12 mouse cellular contexts compared by ENCODE assay signal in genomic region chr11:19828959-19829401, GRCm38 (mm10).
DNase-seq lines count a peak whose midpoint lies in the region; ATAC-seq and TF ChIP-seq lines count a peak whose summit lies in the region.
"Had no signal": no experiment of that assay in that cellular context is flagged by ENCODE, and none has a peak within 500 bp of the region (broad histone marks: within the 10 kb centered on the region; RNA-seq: fewer than 3 reads in every experiment).

No protein-coding gene starts in this region.

- no peak for TF ChIP-seq CTCF in ES-Bruce4 (IDR thresholded peaks at IDR 0.05; ENCODE audit: low read depth, low read length)

- WGBS in kidney, embryonic 15.5 days: 61% methylated on average over 8 of the region's 8 CpGs

- TF ChIP-seq POLR2A in ES-Bruce4 (IDR thresholded peaks at IDR 0.05; ENCODE audit: insufficient read depth, low read length): no peak

- no peaks in the 10 kb centered on the region for H3K9me3 ChIP-seq in kidney, embryonic 15.5 days (replicated peaks)
- H3K9me3 ChIP-seq in ES-Bruce4 (replicated peaks; ENCODE audit: control insufficient read depth, insufficient read depth, low read length, poor library complexity, severe bottlenecking): no peaks in the 10 kb centered on the region
- H3K9me3 ChIP-seq: hindbrain, embryonic 15.5 days; limb, embryonic 13.5 days had no signal

- no peaks in the 10 kb centered on the region for H3K27me3 ChIP-seq in kidney, embryonic 15.5 days
- no peaks in the 10 kb centered on the region for H3K27me3 ChIP-seq in ES-Bruce4 (ENCODE audit: control insufficient read depth, insufficient read depth, low read length, poor library complexity, severe bottlenecking)
- H3K27me3 ChIP-seq: CH12.LX; hindbrain, embryonic 15.5 days had no signal

- no peak overlapping the region for H3K27ac ChIP-seq in kidney, embryonic 15.5 days
- peak overlapping the region; percentile 80 for H3K27ac ChIP-seq in ES-Bruce4 (ENCODE audit: insufficient read depth, low read length)
- H3K27ac ChIP-seq: hindbrain, embryonic 15.5 days; limb, embryonic 13.5 days had no signal

- no peak overlapping the region for H3K4me3 ChIP-seq in kidney, embryonic 15.5 days (replicated peaks)
- H3K4me3 ChIP-seq in ES-Bruce4 (ENCODE audit: low read depth, low read length): no peak overlapping the region
- H3K4me3 ChIP-seq: hindbrain, embryonic 15.5 days; limb, embryonic 13.5 days had no signal

- H3K36me3 ChIP-seq in kidney, embryonic 15.5 days: no peaks in the 10 kb centered on the region
- H3K36me3 ChIP-seq in ES-Bruce4 (ENCODE audit: control insufficient read depth, insufficient read depth, low read length, poor library complexity, severe bottlenecking): no peaks in the 10 kb centered on the region
- H3K36me3 ChIP-seq: hindbrain, embryonic 15.5 days; limb, embryonic 13.5 days had no signal

- no peak for TF ChIP-seq EP300 in ES-Bruce4 (IDR thresholded peaks at IDR 0.05; ENCODE audit: insufficient read depth, low read depth, low read length)

- no peak overlapping the region for H3K9ac ChIP-seq in kidney, embryonic 15.5 days
- H3K9ac ChIP-seq in ES-Bruce4 (ENCODE audit: low read depth, poor library complexity, severe bottlenecking): no peak overlapping the region
- H3K9ac ChIP-seq: hindbrain, embryonic 15.5 days had no signal

- no peak for ATAC-seq in kidney, embryonic 15.5 days (replicated peaks; ENCODE audit: low FRiP score)

- H3K4me2 ChIP-seq in kidney, embryonic 15.5 days: no peak overlapping the region
- H3K4me2 ChIP-seq: hindbrain, embryonic 15.5 days; limb, embryonic 13.5 days had no signal

- DNase-seq in kidney, adult 18-20 months: peak; percentile 31
- peak; percentile 44 for DNase-seq in kidney, adult 9 months
- DNase-seq in lung, postnatal 36 days: peak; percentile 11
- no peak for DNase-seq in layer of hippocampus, adult 11-12 months (ENCODE audit: low spot score)
- no peak for DNase-seq in spleen, postnatal 4 days (ENCODE audit: low spot score in 2 of 2)
- DNase-seq: adrenal gland, postnatal 25 days; cerebellum, postnatal 10 days had no signal

- H3K4me1 ChIP-seq in kidney, embryonic 15.5 days: peaks cover 30% of the 10 kb centered on the region
- H3K4me1 ChIP-seq in ES-Bruce4 (ENCODE audit: control insufficient read depth, insufficient read depth, low read length): peaks cover 21% of the 10 kb centered on the region

Comparison
In these comparisons a context has a peak if more than half of its experiments do, and no peak if none do; other contexts are left out.
1. DNase-seq: peak in kidney, adult 18-20 months (single experiment), kidney, adult 9 months (single experiment) and lung, postnatal 36 days (single experiment); none in layer of hippocampus, adult 11-12 months (single experiment) and spleen, postnatal 4 days (0 of 2).